Mouse (Mus musculus) heart, adult 2 months (tissue): ENCODE data around the gene Tln2. TPM values are rescaled to one million over a fixed set of nuclear protein-coding genes. Genes with fewer than 3 reads are reported as not detected.

Source experiments
- DNase-seq, 2 experiments: peaks; one replicate each; pipeline ENCODE4 v3.0.0; 2021
- H3K27ac ChIP-seq: fragments of 200-600 bp; 2 replicates; pipeline ENCODE4 v1.8.1; 2022
- H3K27me3 ChIP-seq: fragments of 200-500 bp; 2 replicates; pipeline ENCODE4 v1.6.1; 2012; ENCODE audit warnings: mild to moderate bottlenecking, low read length, inconsistent platforms, mixed read lengths; ENCODE audit not compliant: control insufficient read depth, insufficient read depth
- H3K36me3 ChIP-seq: fragments of 200-500 bp; 2 replicates; pipeline ENCODE4 v1.6.1; 2012; ENCODE audit warnings: low read length, inconsistent platforms; ENCODE audit not compliant: control insufficient read depth, insufficient read depth
- H3K4me1 ChIP-seq: fragments of 200-500 bp; 2 replicates; pipeline ENCODE4 v1.6.1; 2011; ENCODE audit warnings: low read length; ENCODE audit not compliant: control insufficient read depth, insufficient read depth
- H3K4me3 ChIP-seq: fragments of 200-600 bp; 2 replicates; pipeline ENCODE4 v1.8.1; 2022
- H3K79me2 ChIP-seq: fragments of 200-500 bp; replicated peaks from 2 replicates; pipeline ENCODE4 v1.6.1; 2012; ENCODE audit warnings: mild to moderate bottlenecking, inconsistent platforms, low read length, moderate library complexity, mixed read lengths; ENCODE audit not compliant: control insufficient read depth, insufficient read depth
- H3K9ac ChIP-seq: fragments of 200-500 bp; 2 replicates; pipeline ENCODE4 v1.6.1; 2012; ENCODE audit warnings: low read depth, mild to moderate bottlenecking, control low read depth, inconsistent platforms, low read length, mixed read lengths
- CTCF ChIP-seq: fragments of 200-600 bp; IDR thresholded peaks from 2 replicates; pipeline ENCODE4 v1.8.1; 2022; ENCODE audit warnings: antibody characterized with exemption, mild to moderate bottlenecking, moderate library complexity
- EP300 ChIP-seq: fragments of 200-500 bp; IDR thresholded peaks from 2 replicates; pipeline ENCODE4 v1.6.1; 2011; ENCODE audit warnings: low read depth, low read length, control low read depth; ENCODE audit not compliant: insufficient read depth
- POLR2A ChIP-seq: fragments of 200-500 bp; IDR thresholded peaks from 2 replicates; pipeline ENCODE4 v1.6.1; 2011; ENCODE audit warnings: mild to moderate bottlenecking, low read depth, low read length, control low read depth; ENCODE audit not compliant: insufficient read depth
- WGBS: fragments of 180-500 bp; shearing (Covaris S2); methylation state at CpG from one replicate; pipeline ENCODE4 v1.1.7; 2018; 5-methylcytosine and 5-hydroxymethylcytosine counted together
- intact Hi-C: fragments of 180-260 bp; cut with DNase I; formaldehyde crosslinking; loops from one replicate; pipeline ENCODE4 v1.15.1; 2025
- polyA plus RNA-seq: library from polyadenylated mRNA; depleted of rRNA; stranded (reverse); fragments of >200 nt; gene quantifications from 2 replicates; pipeline ENCODE4 v1.2.3, GENCODE M21; 2012
- total RNA-seq, 2 experiments: library from RNA; stranded (reverse); gene quantifications; 2 replicates each; pipeline ENCODE4 v1.2.3; 2021

Tln2 gene
- total and polyA plus RNA-seq, 3 experiments, result 20.1 to 78.2 (median 67.1) TPM

DNA sequence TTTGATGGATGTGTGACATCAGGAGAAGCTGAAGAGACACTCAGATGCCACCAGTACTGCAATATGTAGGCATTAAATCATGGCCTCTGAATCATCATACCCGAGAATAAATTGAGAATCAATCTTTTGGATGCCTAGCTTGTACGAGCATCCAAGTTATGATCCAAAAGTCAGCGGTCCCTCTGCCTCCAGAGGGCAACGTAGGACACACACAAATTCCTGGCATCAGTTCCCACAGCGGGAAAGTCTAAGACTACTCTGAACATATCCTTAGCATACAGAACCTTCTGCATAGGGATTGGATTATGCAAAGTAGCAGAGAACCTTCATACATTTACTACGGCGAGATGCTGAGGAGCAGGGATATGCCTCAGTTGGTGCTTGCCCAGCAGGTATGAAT lies 210.5 kb downstream of the Tln2 start:
- intact Hi-C loops, result no loop called here
- TF ChIP-seq CTCF (peak; percentile 16; the same call in 1 of the 2 replicates), POLR2A (no peak)
- 78% methylated on average over 7 of the region's 7 CpGs for WGBS
- no peaks in the 10 kb centered on the region for H3K4me1 ChIP-seq
- H3K27me3 ChIP-seq, result no peaks in the 10 kb centered on the region
- H3K4me3 ChIP-seq, result no peak overlapping the region
- no peaks in the 10 kb centered on the region for H3K36me3 ChIP-seq
- H3K79me2 ChIP-seq, result no peaks in the 10 kb centered on the region
- DNase-seq, result no peak
- no peak overlapping the region for H3K9ac ChIP-seq
- H3K27ac ChIP-seq, result no peak overlapping the region

DNA sequence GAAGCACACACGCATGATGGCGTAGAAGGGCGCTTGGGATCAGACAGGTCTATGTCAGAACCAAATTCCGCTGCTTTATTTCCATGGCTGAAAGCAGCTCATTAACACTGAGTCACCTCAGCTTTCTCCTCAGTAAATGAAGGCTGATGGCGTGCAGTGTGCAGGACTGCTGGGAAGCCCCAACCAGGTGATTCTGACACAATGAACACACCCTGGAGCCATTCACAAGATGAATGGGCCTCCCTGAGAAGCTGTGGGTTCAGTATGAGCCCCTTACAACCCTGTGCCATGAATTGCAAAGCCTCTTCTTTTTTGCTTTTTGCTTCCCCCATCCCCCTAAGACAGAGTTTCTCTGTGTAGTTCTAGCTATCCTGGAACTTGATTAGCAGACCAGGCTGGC lies 212.3 kb downstream of the Tln2 start:
- no peak overlapping the region for H3K27ac ChIP-seq
- no peaks in the 10 kb centered on the region for H3K79me2 ChIP-seq
- intact Hi-C loops, result no loop called here
- H3K36me3 ChIP-seq, result no peaks in the 10 kb centered on the region
- H3K4me3 ChIP-seq, result no peak overlapping the region
- no peaks in the 10 kb centered on the region for H3K4me1 ChIP-seq
- H3K27me3 ChIP-seq, result no peaks in the 10 kb centered on the region
- DNase-seq, result no peak
- H3K9ac ChIP-seq, result no peak overlapping the region
- 97% methylated on average over 5 of the region's 5 CpGs for WGBS
- no peak for TF ChIP-seq EP300
- no peak for TF ChIP-seq CTCF
- no peak for TF ChIP-seq POLR2A

DNA sequence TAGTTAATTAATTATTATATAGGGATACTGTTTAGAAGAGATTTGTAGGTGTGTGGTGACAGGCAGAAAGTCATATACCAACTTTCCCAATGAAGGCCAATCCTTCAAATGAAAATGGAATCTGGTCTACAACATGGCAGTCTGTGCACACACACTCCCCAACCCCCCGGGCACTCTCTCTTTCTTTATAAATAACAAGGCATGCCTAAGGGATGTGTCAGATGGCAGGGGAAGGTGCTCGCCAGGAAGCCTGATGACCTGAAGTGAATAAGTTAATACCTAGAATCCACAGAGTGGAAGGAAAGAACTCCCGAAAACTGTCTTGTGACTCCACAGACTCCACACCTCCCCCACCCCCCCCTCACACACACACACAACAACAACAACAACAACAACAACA lies 228.2 kb downstream of the Tln2 start:
- Histone ChIP-seq H3K9ac (no peak overlapping the region), H3K4me1 (no peaks in the 10 kb centered on the region), H3K27ac (no peak overlapping the region), H3K36me3 (no peaks in the 10 kb centered on the region), H3K79me2 (no peaks in the 10 kb centered on the region), H3K4me3 (no peak overlapping the region), H3K27me3 (no peaks in the 10 kb centered on the region)
- no peak for TF ChIP-seq CTCF
- TF ChIP-seq EP300, result no peak
- TF ChIP-seq POLR2A, result no peak
- intact Hi-C loops, result no loop called here
- DNase-seq, result no peak
- WGBS, result 89% methylated on average over 3 of the region's 3 CpGs

DNA sequence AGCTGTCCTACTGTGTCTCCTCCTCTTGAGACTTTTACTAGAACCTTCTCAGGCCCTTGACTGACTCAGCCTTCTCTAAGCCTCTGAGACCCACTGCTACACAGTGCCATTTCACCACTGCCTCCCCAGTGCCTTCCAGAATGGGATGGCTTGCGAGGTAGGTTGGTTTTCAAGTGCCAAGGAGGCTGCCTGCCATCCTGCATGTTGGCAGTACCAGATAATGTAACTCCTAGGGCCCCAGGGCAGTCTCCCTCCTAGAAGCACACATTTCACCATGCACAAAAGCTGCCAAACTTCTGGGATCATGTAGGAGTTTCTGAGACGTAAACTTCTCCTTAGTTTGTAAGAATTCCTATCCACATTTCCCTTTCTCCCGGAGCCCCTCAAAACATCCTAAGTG lies 231.1 kb downstream of the Tln2 start:
- H3K36me3 ChIP-seq, result no peaks in the 10 kb centered on the region
- no peak overlapping the region for H3K9ac ChIP-seq
- H3K4me3 ChIP-seq, result no peak overlapping the region
- H3K27me3 ChIP-seq, result no peaks in the 10 kb centered on the region
- no peaks in the 10 kb centered on the region for H3K79me2 ChIP-seq
- no peak for DNase-seq
- H3K27ac ChIP-seq, result no peak overlapping the region
- TF ChIP-seq EP300, result no peak
- TF ChIP-seq CTCF, result no peak
- no peaks in the 10 kb centered on the region for H3K4me1 ChIP-seq
- 84% methylated on average over 3 of the region's 3 CpGs for WGBS
- intact Hi-C loops, result no loop called here

DNA sequence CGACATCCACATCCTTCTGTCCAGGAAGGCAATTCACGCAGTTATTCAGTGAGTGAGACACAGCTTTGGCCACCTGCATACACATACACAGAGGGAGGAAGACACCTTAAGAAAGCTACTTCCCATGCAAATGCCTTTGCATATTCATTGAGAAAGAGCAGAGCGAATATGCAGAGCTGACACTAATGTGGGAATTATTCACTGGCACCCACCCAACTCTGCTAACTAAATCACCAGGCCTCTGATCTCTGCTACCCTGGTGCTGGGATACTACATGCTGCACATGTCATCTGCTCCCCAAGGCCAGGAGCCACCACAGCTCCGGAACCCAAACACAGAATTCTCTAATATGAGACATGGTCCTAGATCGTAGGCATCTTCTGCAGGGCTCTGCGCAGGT lies 237.6 kb downstream of the Tln2 start:
- H3K27me3 ChIP-seq, result no peaks in the 10 kb centered on the region
- no peak for DNase-seq
- H3K9ac ChIP-seq, result no peak overlapping the region
- no peaks in the 10 kb centered on the region for H3K4me1 ChIP-seq
- TF ChIP-seq CTCF (no peak), POLR2A (no peak), EP300 (no peak)
- intact Hi-C loops, result no loop called here
- H3K27ac ChIP-seq, result no peak overlapping the region
- no peaks in the 10 kb centered on the region for H3K36me3 ChIP-seq
- no peaks in the 10 kb centered on the region for H3K79me2 ChIP-seq
- no peak overlapping the region for H3K4me3 ChIP-seq
- 92% methylated on average over 6 of the region's 6 CpGs for WGBS

DNA sequence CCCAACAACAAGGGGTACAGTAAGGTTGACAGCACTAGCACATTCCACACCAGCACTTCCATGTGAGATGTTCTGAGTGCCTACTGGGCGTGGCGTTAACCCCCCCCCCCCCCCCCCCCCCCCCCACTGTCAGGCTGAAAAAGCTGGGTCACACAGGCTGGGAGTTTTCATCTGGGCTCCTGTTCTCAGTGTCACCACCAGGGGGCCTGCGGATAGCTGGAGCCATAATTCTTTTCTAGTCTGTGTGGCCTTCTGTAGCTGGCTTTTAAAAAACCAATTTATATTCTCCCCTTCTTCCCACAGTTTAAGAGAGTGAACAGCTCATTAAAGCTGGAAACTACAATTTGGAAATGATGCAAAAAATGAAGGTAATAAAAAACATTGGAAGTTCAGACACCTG lies 244.1 kb downstream of the Tln2 start:
- DNase-seq, result peak; percentile 23 to 54
- intact Hi-C loops, result loop anchor here (5.0 to 10.0 kb wide), 2 partner anchors 319 to 342 kb away; no protein-coding TSS in a partner anchor

More for the DNA sequence above, 244.1 kb downstream of the Tln2 start:
- TF ChIP-seq EP300 (no peak), CTCF (peak; percentile 77)
- Histone ChIP-seq H3K36me3 (no peaks in the 10 kb centered on the region), H3K4me3 (no peak overlapping the region), H3K9ac (no peak overlapping the region), H3K79me2 (no peaks in the 10 kb centered on the region), H3K27ac (no peak overlapping the region), H3K27me3 (no peaks in the 10 kb centered on the region), H3K4me1 (no peaks in the 10 kb centered on the region)
- 12% methylated on average over 3 of the region's 3 CpGs for WGBS
